Mouse (Mus musculus): Measurements from ENCODE around the gene Zcchc24. TPM values are rescaled to one million over a fixed set of nuclear protein-coding genes. Genes with fewer than 3 reads are reported as not detected.

Zcchc24 gene
- polyA plus RNA-seq, 1 experiment from 2014 or later: 25.1 TPM

- WGBS: 34% methylated on average over 4 of the region's 4 CpGs
- no peak overlapping the region for H3K4me2 ChIP-seq (replicated peaks)
- no peak overlapping the region for H3K9ac ChIP-seq
Observed at GRCm38 (mm10) chr14:25755541-25755940, 13.3 kb downstream of the Zcchc24 start.

DNA sequence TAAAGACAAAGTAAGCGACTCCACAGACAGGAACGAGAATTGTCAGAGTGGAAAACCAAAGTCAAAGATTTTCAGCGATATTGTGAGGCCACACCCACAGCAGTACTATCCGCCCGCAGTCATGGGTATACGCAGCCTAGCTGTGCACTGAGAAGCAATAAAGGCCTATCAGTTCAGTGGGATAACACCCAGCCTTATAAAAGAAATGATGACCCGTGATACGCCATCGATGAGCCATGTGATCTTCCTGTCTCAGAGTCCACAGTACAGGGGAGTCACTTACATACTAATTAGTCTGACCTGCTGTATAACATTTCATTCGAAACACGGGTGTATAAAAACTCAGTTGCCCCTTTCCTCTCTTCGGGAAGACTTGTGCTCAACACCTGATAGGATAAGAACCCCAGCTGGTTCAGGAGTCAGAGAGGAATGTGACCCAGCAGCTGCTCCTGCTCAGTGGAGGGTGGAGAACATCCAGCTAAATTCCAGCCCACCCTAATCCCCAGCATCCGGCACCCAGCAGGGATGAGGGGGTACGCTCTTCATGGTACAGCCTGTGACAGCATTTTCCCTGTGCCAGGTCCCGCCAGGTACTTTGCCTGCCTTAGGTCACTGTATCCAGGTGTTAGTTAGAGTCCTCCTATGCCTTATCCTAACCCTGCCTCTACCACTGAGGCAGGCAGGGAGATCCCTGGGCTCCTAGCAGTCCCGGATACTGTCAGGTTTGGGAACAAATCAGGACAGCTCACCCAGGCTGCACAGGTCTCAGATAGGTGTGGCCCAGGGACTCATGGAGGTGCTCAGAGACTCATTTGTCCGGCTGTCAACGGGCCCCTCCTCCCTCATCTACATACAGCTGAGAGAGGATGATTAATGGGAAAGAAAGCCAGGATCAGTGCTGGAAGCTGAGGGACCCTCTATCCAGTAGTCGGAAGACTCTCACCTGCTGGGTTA is 14.0 kb downstream of the Zcchc24 start:
- 44% methylated on average over 19 of the region's 19 CpGs for WGBS
- no peak overlapping the region for H3K4me3 ChIP-seq
- no peaks in the 10 kb centered on the region for H3K9me3 ChIP-seq (replicated peaks)
- 0 out of 2 replicates have a peak, but pooled peaks have one; percentile 40 for ATAC-seq (ENCODE audit: low FRiP score)
- no peak overlapping the region for H3K4me2 ChIP-seq (replicated peaks)
- no peaks in the 10 kb centered on the region; the same call in 1 of the 2 replicates for H3K36me3 ChIP-seq
- peaks cover 23% of the 10 kb centered on the region for H3K4me1 ChIP-seq
- H3K9ac ChIP-seq: no peak overlapping the region
- no peaks in the 10 kb centered on the region for H3K27me3 ChIP-seq
- H3K27ac ChIP-seq: no peak overlapping the region

More at GRCm38 (mm10) chr14:25755541-25755940, 13.3 kb downstream of the Zcchc24 start:
- no peak overlapping the region for H3K4me3 ChIP-seq
- no peaks in the 10 kb centered on the region for H3K9me3 ChIP-seq (replicated peaks)
- no peak overlapping the region for H3K27ac ChIP-seq
- ATAC-seq (ENCODE audit: low FRiP score): no peak
- no peaks in the 10 kb centered on the region for H3K27me3 ChIP-seq
- H3K4me1 ChIP-seq: peaks cover 25% of the 10 kb centered on the region
- no peaks in the 10 kb centered on the region; the same call in 1 of the 2 replicates for H3K36me3 ChIP-seq

DNA sequence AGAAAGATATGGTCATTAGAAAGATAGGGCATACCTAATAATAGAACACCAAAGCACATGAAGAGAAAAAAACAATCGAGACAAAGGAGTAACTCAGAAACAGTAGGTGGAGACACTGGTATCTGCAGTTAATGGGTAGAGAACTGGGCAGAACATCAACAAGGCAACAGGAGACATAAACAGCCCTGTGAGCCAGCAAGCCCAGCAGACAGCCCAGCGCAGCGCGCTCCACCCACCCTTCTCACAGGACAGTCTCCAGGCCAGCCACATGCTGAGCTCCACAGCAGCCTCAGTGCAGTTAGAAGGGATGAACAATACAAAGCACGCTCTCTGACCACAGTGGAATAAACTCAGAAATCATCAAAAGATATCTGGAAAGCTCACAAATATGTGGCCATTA is 15.8 kb downstream of the Zcchc24 start:
- Histone ChIP-seq H3K36me3 (no peaks in the 10 kb centered on the region; the same call in 1 of the 2 replicates), H3K27me3 (no peaks in the 10 kb centered on the region), H3K9ac (no peak overlapping the region), H3K27ac (no peak overlapping the region), H3K4me2 (replicated peaks) (no peak overlapping the region), H3K4me1 (peaks cover 38% of the 10 kb centered on the region), H3K9me3 (replicated peaks) (no peaks in the 10 kb centered on the region), H3K4me3 (no peak overlapping the region)
- 37% methylated on average over 5 of the region's 5 CpGs for whole genome bisulfite sequencing
- ATAC-seq (ENCODE audit: low FRiP score): no peak

DNA sequence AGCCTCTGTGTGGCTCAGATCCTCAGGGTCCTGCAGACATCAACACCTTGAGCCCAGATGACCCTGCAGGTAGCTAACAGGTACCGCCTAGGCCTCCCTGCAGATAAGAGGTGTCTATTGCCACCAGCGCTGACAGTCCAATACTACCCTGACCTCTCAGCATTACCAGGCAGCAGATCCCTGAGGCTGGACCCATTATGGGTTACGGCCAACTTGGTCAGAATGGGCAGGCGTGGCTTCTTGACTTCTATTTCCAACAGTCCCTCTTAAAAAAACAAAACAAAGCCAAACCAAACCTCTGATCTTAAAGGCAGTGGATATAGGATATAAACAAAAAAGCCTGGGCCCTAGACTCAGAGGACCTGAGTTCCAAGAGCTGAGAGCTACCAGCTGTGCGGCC is 17.8 kb downstream of the Zcchc24 start:
- peaks cover 34% of the 10 kb centered on the region for H3K4me1 ChIP-seq
- peaks cover 3% of the 10 kb centered on the region for H3K36me3 ChIP-seq
- H3K27me3 ChIP-seq: no peaks in the 10 kb centered on the region
- 91% methylated on average over 5 of the region's 5 CpGs for WGBS
- H3K9me3 ChIP-seq (replicated peaks): no peaks in the 10 kb centered on the region
- ATAC-seq (ENCODE audit: low FRiP score): no peak
- no peak overlapping the region for H3K9ac ChIP-seq
- no peak overlapping the region for H3K4me2 ChIP-seq (replicated peaks)
- no peak overlapping the region for H3K27ac ChIP-seq
- no peak overlapping the region for H3K4me3 ChIP-seq

GRCm38 (mm10) chr14:25750448-25751015 is 18.3 kb downstream of the Zcchc24 start:
- 69% methylated on average over 2 of the region's 2 CpGs for WGBS
- Histone ChIP-seq H3K4me1 (peaks cover 33% of the 10 kb centered on the region), H3K4me2 (replicated peaks) (no peak overlapping the region), H3K9me3 (replicated peaks) (no peaks in the 10 kb centered on the region), H3K27ac (no peak overlapping the region), H3K27me3 (no peaks in the 10 kb centered on the region), H3K4me3 (no peak overlapping the region), H3K9ac (no peak overlapping the region), H3K36me3 (peaks cover 3% of the 10 kb centered on the region)
- no peak for ATAC-seq (ENCODE audit: low FRiP score)

DNA sequence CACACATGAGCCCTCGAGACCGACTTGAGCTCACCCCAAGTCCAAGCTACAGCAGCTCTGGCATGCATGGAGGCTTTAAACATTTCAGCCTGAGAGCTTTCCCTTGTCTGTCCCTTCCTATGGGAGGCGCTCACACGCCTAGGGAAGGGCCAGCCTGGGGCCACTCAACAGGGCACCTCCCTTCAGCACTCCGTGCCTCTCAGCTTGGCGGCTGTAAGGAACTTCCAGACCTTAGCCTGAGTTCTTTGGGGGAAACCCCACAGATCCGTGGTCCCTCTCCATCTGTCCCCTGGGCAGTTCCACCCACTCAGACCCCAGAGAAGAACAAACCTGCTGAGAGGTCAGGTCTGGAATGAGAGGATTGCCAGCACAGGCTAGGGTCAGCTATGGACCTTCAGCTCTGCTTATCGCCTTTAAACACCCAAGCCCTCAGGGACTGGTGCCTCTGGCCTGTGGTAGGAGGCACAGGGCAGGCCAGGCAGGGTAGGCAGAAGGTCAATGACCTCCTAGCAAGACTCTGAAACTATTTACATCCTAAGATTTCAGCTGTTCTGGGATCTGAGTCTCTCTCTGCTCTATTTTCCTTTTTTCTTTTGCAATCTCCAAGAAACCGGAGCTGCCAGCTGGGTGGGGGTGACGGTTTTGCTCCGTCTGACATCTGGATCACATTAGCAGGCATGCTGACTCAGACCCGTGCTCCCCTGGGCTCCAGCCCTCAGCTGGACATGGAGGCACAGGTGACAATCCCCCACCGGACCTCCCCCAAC is 19.5 kb downstream of the Zcchc24 start:
- Histone ChIP-seq H3K4me2 (replicated peaks) (no peak overlapping the region), H3K4me1 (peaks cover 24% of the 10 kb centered on the region), H3K9ac (peak overlapping the region; percentile 29; the same call in 1 of the 2 replicates), H3K4me3 (no peak overlapping the region), H3K36me3 (peaks cover 7% of the 10 kb centered on the region), H3K27me3 (no peaks in the 10 kb centered on the region), H3K9me3 (replicated peaks) (no peaks in the 10 kb centered on the region), H3K27ac (0 out of 2 replicates have a peak overlapping the region, but pooled peaks have one; percentile 44)
- WGBS: 39% methylated on average over 13 of the region's 13 CpGs
- ATAC-seq (ENCODE audit: low FRiP score): no peak

DNA sequence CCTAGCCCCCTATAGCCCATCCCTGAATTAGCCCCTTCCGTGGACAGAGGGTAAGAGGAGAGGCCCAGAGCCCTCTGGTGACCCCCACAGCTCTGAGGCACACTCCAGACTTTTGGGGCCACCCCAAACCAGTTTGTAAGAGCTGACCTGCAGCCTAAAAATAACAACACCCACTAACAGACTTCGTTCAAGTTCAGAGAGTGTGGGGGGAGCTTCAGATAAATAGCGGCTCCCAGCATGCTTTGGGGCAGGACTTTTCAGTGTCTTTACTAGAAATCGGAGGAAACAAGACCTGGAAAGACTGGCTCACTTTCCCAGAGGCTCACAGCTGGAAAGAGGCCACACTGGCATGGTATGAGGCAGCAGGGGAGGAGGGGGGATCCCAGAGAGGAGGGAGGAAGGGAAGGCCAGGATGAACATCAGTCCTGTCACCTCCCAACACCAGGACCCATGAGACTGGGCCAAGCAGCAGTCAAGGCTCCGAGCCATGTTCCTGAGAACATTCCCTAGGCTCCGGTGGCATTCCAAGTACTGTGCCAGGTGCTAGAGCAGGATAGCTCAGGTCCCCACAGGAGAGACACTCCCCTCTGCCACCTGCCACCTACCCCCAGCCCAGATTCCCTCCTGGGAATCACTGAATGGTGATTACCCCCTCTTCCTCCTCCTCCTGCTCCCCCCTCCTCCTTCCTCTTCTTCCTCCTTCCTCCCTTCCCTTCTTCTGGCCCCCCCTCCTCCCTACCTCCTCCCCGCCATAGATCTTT is 20.7 kb downstream of the Zcchc24 start:
- Histone ChIP-seq H3K36me3 (peaks cover 7% of the 10 kb centered on the region), H3K9ac (no peak overlapping the region), H3K9me3 (replicated peaks) (no peaks in the 10 kb centered on the region), H3K27ac (no peak overlapping the region), H3K27me3 (no peaks in the 10 kb centered on the region), H3K4me3 (no peak overlapping the region), H3K4me1 (peaks cover 24% of the 10 kb centered on the region), H3K4me2 (replicated peaks) (no peak overlapping the region)
- 0 out of 2 replicates have a peak, but pooled peaks have one; percentile 16 for ATAC-seq (ENCODE audit: low FRiP score)
- WGBS: 77% methylated on average over 7 of the region's 7 CpGs

GRCm38 (mm10) chr14:25746971-25747945 is 21.6 kb downstream of the Zcchc24 start:
- Histone ChIP-seq H3K4me3 (no peak overlapping the region), H3K27ac (no peak overlapping the region), H3K4me1 (peaks cover 24% of the 10 kb centered on the region), H3K9ac (no peak overlapping the region), H3K36me3 (peaks cover 7% of the 10 kb centered on the region), H3K9me3 (replicated peaks) (no peaks in the 10 kb centered on the region), H3K27me3 (no peaks in the 10 kb centered on the region), H3K4me2 (replicated peaks) (no peak overlapping the region)
- no peak for ATAC-seq (ENCODE audit: low FRiP score)
- 84% methylated on average over 21 of the region's 21 CpGs for WGBS

DNA sequence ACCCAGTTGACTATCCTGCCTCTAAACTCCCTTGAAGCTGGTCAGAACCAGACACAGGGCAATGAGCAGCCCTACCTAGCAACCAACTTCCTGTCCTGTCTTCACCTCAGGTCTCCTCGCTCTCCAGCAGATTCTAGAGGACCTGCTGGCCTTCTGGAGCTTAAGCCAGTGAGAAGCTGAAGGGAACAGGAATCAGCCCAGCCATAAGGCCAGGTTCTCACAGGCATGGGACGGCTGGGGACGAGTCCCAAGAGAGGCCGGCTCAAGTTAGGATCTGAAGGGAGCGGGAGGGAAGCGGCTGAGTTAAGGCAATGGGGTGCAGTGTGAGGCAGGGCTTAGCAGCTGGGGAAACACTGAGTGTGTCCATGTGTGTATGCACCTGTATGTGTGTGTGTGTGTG is 22.5 kb downstream of the Zcchc24 start:
- H3K27me3 ChIP-seq: no peaks in the 10 kb centered on the region
- WGBS: 85% methylated on average over 6 of the region's 6 CpGs
- ATAC-seq (ENCODE audit: low FRiP score): no peak
- H3K4me3 ChIP-seq: no peak overlapping the region
- peaks cover 24% of the 10 kb centered on the region for H3K4me1 ChIP-seq
- H3K4me2 ChIP-seq (replicated peaks): no peak overlapping the region
- no peak overlapping the region for H3K9ac ChIP-seq
- H3K36me3 ChIP-seq: peaks cover 7% of the 10 kb centered on the region
- no peaks in the 10 kb centered on the region for H3K9me3 ChIP-seq (replicated peaks)
- H3K27ac ChIP-seq: no peak overlapping the region

DNA sequence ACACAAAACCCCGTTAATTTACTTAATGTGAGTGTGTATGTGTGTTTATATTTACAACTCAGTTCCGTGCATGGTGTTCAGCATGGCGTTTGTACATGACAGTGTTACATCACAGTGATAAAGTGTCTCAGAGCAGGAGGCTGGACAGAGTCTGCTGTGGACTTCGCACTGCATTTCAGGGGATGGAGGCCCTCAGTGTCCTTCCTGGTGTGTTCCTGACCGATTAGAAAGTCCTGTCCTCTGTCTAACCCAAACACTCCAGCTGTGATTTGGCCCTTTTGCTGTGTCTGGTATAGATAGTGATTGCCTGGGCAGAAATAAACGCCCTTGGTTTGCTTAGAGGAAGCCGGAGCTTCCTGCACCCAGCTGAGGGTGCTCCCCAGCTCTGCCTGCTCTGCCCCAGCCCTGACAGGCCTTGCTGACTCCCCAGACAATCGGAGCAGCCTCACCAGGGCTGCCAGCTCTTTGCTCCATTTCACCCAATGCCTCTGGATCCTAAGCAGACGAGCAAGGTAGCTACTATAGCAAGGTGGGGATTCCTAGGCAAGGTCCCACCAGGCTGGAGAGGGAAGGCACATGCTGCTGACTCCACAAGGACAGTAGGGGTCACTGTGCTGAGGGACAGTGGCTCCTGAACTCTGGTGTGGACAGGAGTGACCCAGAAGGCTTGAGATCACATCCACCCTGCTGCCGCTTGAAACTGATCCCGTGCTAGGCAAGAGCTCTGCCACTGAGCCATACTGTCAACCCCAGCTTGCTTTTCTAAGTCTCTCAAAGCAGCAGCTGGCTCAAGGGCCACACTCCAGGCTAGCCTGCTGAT is 23.3 kb downstream of the Zcchc24 start:
- H3K27me3 ChIP-seq: no peaks in the 10 kb centered on the region
- 71% methylated on average over 11 of the region's 11 CpGs for WGBS
- H3K9ac ChIP-seq: no peak overlapping the region
- H3K9me3 ChIP-seq (replicated peaks): no peaks in the 10 kb centered on the region
- no peak for ATAC-seq (ENCODE audit: low FRiP score)
- H3K4me2 ChIP-seq (replicated peaks): no peak overlapping the region
- peaks cover 7% of the 10 kb centered on the region for H3K36me3 ChIP-seq
- peaks cover 29% of the 10 kb centered on the region for H3K4me1 ChIP-seq
- H3K27ac ChIP-seq: no peak overlapping the region
- no peak overlapping the region for H3K4me3 ChIP-seq

All from hindbrain, embryonic 12.5 days (tissue).